Mouse (Mus musculus): ENCODE measurements at regions not wholly inside any gene's neighbourhood (a gene's known extent, or its start where the extent isn't known, plus 50 kb on each side); places are given as distances from the start of the nearest gene placed in this dataset.
"Not testable (repeated sequence)": the region's sequence is repeated elsewhere in the genome, so short reads cannot be mapped to it uniquely, and the experiment has no call there.

- DNase-seq (ENCODE audit: low spot score) = no peak
These were observed 186.3 kb upstream of the Cldn34b3 start for GRCm38 (mm10) chrX:76077781-76078180.

GRCm38 (mm10) chrX:76082670-76083069 lies 181.4 kb upstream of the Cldn34b3 start:
- no peak for DNase-seq (ENCODE audit: low spot score)

- peak; percentile 25 for DNase-seq (ENCODE audit: low spot score)
These were observed 153.2 kb upstream of the Cldn34b3 start for GRCm38 (mm10) chrX:76110763-76111474.

- peak; percentile 9 for DNase-seq (ENCODE audit: low spot score)
These were observed 148.0 kb upstream of the Cldn34b3 start for GRCm38 (mm10) chrX:76116086-76116485.

GRCm38 (mm10) chrX:76116562-76116961 lies 147.5 kb upstream of the Cldn34b3 start:
- DNase-seq (ENCODE audit: low spot score) = no peak

- peak; percentile 16 for DNase-seq (ENCODE audit: low spot score)
These were observed 143.2 kb upstream of the Cldn34b3 start for GRCm38 (mm10) chrX:76120936-76121335.

- DNase-seq (ENCODE audit: low spot score) = no peak
These were observed 140.7 kb upstream of the Cldn34b3 start for GRCm38 (mm10) chrX:76123355-76123754.

- DNase-seq (ENCODE audit: low spot score) = no peak
These were observed 126.4 kb upstream of the Cldn34b3 start for GRCm38 (mm10) chrX:76137729-76138128.

- DNase-seq (ENCODE audit: low spot score) = no peak
These were observed 123.1 kb upstream of the Cldn34b3 start for GRCm38 (mm10) chrX:76141022-76141421.

GRCm38 (mm10) chrX:76174806-76175205 lies 89.3 kb upstream of the Cldn34b3 start:
- DNase-seq (ENCODE audit: low spot score) = not testable (repeated sequence)

GRCm38 (mm10) chrX:76181446-76182148 lies 82.5 kb upstream of the Cldn34b3 start:
- DNase-seq (ENCODE audit: low spot score) = no peak

- DNase-seq (ENCODE audit: low spot score) = no peak
These were observed 63.5 kb upstream of the Cldn34b3 start for GRCm38 (mm10) chrX:76200607-76201006.

- peak; percentile 31 for DNase-seq (ENCODE audit: low spot score)
These were observed 62.7 kb upstream of the Cldn34b3 start for GRCm38 (mm10) chrX:76201366-76201765.
